Mouse (Mus musculus): ENCODE measurements around the gene 2700081O15Rik. TPM values are rescaled to one million over a fixed set of nuclear protein-coding genes. Genes with fewer than 3 reads are reported as not detected.

2700081O15Rik gene
- total RNA-seq, 4 experiments from 2014 or later, result 20.2 to 29.5 (median 27.3) TPM

Small RNAs within 50 kb of the gene (microRNA-seq; reads per million reads assigned to microRNA genes)
- 0 to 0.18 reads per million in 2 experiments for gene Mir6991

Other genes starting within 250 kb of the 2700081O15Rik start
- gene Otub1, start 211.3 kb upstream of the 2700081O15Rik start, total RNA-seq (2022), result 100 to 1,000 TPM; 127 to 182 (median 149) TPM
- gene Cox8a, start 200.0 kb upstream of the 2700081O15Rik start, total RNA-seq (2022), result 100 to 1,000 TPM; 725 to 927 (median 846) TPM
- gene Naa40, start 176.4 kb upstream of the 2700081O15Rik start, total RNA-seq (2022), result 10 to 100 TPM; 20.9 to 27.4 (median 24.4) TPM
- 1 to 10 TPM; 3.8 to 7.5 (median 5.3) TPM for gene Rcor2, start 150.3 kb upstream of the 2700081O15Rik start, total RNA-seq (2022)
- gene Mark2, start 75.8 kb upstream of the 2700081O15Rik start, total RNA-seq (2022), result 10 to 100 TPM; 66.7 to 95.6 (median 79.8) TPM
- gene Spindoc, start 34.6 kb upstream of the 2700081O15Rik start, total RNA-seq (2022), result 10 to 100 TPM; 20.3 to 27.0 (median 25.5) TPM
- 100 to 1,000 TPM; 117 to 159 (median 137) TPM for gene Rtn3, start 65.7 kb downstream of the 2700081O15Rik start, total RNA-seq (2022)
- 100 to 1,000 TPM; 126 to 140 (median 136) TPM for gene Atl3, start 76.4 kb downstream of the 2700081O15Rik start, total RNA-seq (2022)
- 10 to 100 TPM; 50.3 to 83.3 (median 57.3) TPM for gene Pla2g16, start 139.8 kb downstream of the 2700081O15Rik start, total RNA-seq (2022)
- gene Lgals12, start 189.6 kb downstream of the 2700081O15Rik start, total RNA-seq (2022), result 10 to 100 TPM; 10.0 to 28.4 (median 13.1) TPM
- gene Hrasls5, start 194.9 kb downstream of the 2700081O15Rik start, total RNA-seq (2022), result under 1 TPM in 2 of 4 experiments, not detected in 2; 0.23 to 0.59 TPM